Mouse (Mus musculus) neural tube, embryonic 15.5 days (tissue): ENCODE measurements around the gene Vamp8. TPM values are rescaled to one million over a fixed set of nuclear protein-coding genes. Genes with fewer than 3 reads are reported as not detected.
A peak's percentile ranks its signal among the peaks of the same experiment; 100 is the strongest.

Source experiments
- ATAC-seq: fragments of 200-750 bp; cut with Nextera tagmentation; 2 replicates; pipeline ENCODE4 v1.8.0; 2017; ENCODE audit warnings: mild to moderate bottlenecking, moderate TSS enrichment, moderate library complexity; ENCODE audit not compliant: low FRiP score
- H3K27ac ChIP-seq: fragments of 300-500 bp; sonication (generic); replicated peaks from 2 replicates; pipeline ENCODE4 v1.5.1; 2015; ENCODE audit warnings: mild to moderate bottlenecking, inconsistent platforms
- H3K27me3 ChIP-seq: fragments of 300-500 bp; sonication (generic); replicated peaks from 2 replicates; pipeline ENCODE4 v1.6.1; 2015; ENCODE audit warnings: inconsistent platforms
- H3K36me3 ChIP-seq: fragments of 300-500 bp; sonication (generic); 2 replicates; pipeline ENCODE4 v1.6.1; 2015; ENCODE audit warnings: inconsistent platforms
- H3K4me1 ChIP-seq: fragments of 300-500 bp; sonication (generic); 2 replicates; pipeline ENCODE4 v1.6.1; 2015; ENCODE audit warnings: inconsistent platforms
- H3K4me2 ChIP-seq: fragments of 300-500 bp; sonication (generic); 2 replicates; pipeline ENCODE4 v1.6.1; 2015; ENCODE audit warnings: inconsistent platforms, mild to moderate bottlenecking, moderate library complexity
- H3K4me3 ChIP-seq: fragments of 300-500 bp; sonication (generic); replicated peaks from 2 replicates; pipeline ENCODE4 v1.5.1; 2015; ENCODE audit warnings: mild to moderate bottlenecking, inconsistent platforms
- H3K9ac ChIP-seq: fragments of 300-500 bp; sonication (generic); replicated peaks from 2 replicates; pipeline ENCODE4 v1.6.1; 2015; ENCODE audit warnings: mild to moderate bottlenecking, inconsistent platforms
- H3K9me3 ChIP-seq: fragments of 300-500 bp; sonication (generic); replicated peaks from 2 replicates; pipeline ENCODE4 v1.6.1; 2016; ENCODE audit warnings: inconsistent platforms
- WGBS: fragments of 180-500 bp; shearing (Covaris S2); methylation state at CpG from one replicate; pipeline ENCODE4 v1.1.7; 2015; ENCODE audit warnings: mixed read lengths; 5-methylcytosine and 5-hydroxymethylcytosine counted together
- polyA plus RNA-seq: library from polyadenylated mRNA; unstranded; fragments of >200 nt; fragmentation: Nextera tagmentation; extraction: Ambion mirVana; gene quantifications from 2 replicates; pipeline ENCODE4 v1.2.1, GENCODE M21; 2015

Vamp8 gene
- 19.1 and 52.7 TPM in 2 replicates for polyA plus RNA-seq

DNA sequence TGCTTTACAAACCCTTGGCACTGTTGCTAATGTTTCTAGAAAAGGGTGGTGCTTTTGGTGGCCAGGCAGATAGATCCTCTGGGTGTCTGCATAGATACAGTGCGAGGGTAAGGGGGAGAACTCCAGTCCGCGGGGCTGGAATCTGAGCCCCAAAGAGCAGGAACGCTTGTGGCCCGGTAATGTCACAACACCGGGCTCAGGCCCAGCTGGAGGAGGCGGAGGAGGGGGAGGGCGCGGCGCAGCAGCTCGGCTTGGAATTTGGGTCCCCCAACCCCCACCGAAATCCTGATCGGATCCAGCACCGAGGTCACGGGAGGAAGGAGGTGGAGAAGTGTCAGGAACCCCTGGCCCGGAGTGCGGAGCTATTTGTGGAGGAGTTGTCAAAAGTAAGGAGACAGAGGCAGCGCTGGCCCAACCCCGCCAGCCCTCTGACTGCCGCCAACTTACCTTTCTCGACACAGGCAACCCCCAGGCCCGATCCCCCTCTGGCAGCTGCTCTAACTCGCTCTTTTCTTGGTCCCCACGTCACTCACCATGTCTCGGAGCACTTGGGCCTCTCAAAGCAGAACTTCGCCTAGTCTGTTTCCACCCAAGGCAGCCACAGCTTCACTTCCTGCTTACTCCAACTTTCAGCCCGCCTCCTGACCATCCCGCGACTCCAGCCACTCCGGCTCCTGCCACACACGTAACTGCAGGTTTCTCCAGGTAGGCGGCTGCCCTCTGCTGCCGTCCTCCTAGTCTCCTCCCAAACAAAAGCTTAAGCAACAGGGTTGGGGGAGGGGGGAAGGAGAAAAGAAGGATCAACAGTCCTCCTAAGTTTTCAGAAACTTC, at the start of gene Vamp8:
Gene Vamp8 (minus strand): TSS at position 763 of the 831 bp plus-strand sequence.
- Histone ChIP-seq H3K4me3 (peak within 1 kb of the TSS; percentile 34), H3K27ac (peak within 1 kb of the TSS; percentile 71), H3K4me2 (peak within 1 kb of the TSS; percentile 55), H3K27me3 (peaks cover 21% of the 10 kb centered on the region), H3K36me3 (no peaks in the 10 kb centered on the region), H3K4me1 (peaks cover 12% of the 10 kb centered on the region), H3K9me3 (no peaks in the 10 kb centered on the region), H3K9ac (peak within 1 kb of the TSS; percentile 34)
- ATAC-seq, result no peak
- 4% methylated on average over 33 of the region's 33 CpGs for WGBS

DNA sequence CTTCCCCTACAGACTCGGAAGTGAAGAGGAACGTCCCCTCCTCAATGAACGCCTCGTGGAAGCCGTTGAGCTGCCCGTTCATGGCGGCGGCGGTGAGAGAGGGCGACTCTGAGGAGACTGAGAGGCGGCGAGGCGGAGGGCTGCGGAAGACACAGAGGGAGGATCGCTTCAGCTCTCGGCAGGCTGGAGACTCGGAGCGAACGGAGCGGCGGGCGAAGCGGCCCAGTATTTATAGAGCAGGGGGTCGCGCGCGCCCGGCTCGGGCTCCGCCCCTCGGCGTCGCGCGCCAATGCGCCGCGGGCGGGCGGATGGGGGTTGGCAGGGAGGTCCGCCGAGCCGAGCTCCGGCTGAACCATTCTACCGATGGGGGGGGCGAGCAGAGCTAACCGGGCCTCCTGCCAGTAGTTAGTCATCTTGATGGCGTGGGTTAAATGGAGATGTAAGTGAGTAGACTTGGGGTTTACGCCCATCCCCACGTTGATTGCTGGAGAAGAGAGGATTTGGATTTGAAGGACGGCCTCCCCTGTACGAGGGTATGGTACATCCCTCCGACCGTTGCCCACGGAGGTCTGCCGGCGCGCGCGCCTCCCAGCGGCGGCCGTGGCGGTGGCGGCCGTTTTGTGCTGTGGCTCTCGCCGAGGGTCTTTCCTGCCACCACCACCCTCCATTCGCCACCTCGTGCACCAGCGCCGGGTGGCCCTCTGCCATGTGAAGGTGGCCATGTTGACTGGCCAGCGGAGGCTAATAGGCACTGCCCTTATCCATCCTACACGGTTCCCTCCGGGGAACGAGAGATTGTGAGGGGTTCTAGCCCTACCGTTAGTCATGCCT, 49.1 kb upstream of the Vamp8 start, which contains the start of gene Mat2a:
Gene Mat2a (minus strand): TSS at position 204 of the 831 bp plus-strand sequence.
- Histone ChIP-seq H3K4me3 (peak within 1 kb of the TSS; percentile 98), H3K9ac (peak within 1 kb of the TSS; percentile 100), H3K4me1 (peaks cover 41% of the 10 kb centered on the region), H3K9me3 (no peaks in the 10 kb centered on the region), H3K4me2 (peak within 1 kb of the TSS; percentile 79), H3K27ac (peak within 1 kb of the TSS; percentile 100), H3K27me3 (no peaks in the 10 kb centered on the region), H3K36me3 (peaks cover 25% of the 10 kb centered on the region)
- peak; percentile 90 for ATAC-seq
- under 1% methylated on average over 77 of the region's 77 CpGs for WGBS

DNA sequence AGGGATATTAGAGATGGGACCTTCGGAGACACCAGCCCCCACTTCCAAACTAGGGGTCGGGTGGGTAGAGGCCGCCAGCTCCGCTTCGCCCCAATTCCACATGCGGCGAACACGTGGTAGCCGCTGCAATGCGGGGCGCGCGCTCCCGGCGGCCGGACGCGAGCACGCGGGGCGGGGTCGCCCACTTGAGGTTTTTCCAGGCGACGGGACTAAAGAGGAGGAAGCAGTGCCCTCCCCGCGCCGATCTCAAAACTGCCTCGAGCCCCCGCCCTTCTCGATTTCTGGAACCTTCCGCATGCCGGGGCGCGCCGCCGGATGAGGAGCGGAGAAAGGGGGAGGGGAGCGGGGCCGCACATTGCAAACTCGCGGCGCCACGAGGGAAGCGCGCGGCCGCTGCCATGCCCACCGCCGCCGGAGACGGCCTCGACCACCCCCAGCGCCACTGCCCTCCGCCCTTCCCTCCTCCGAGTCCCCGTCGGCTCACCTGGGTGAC, 48.4 kb upstream of the Vamp8 start:
- peak; percentile 62 for ATAC-seq
- 0% methylated on average over 50 of the region's 57 CpGs for WGBS
- Histone ChIP-seq H3K27me3 (no peaks in the 10 kb centered on the region), H3K4me1 (peaks cover 41% of the 10 kb centered on the region), H3K27ac (peak overlapping the region; percentile 100), H3K9ac (peak overlapping the region; percentile 100), H3K4me3 (peak overlapping the region; percentile 98), H3K4me2 (peak overlapping the region; percentile 79), H3K36me3 (peaks cover 25% of the 10 kb centered on the region), H3K9me3 (no peaks in the 10 kb centered on the region)

DNA sequence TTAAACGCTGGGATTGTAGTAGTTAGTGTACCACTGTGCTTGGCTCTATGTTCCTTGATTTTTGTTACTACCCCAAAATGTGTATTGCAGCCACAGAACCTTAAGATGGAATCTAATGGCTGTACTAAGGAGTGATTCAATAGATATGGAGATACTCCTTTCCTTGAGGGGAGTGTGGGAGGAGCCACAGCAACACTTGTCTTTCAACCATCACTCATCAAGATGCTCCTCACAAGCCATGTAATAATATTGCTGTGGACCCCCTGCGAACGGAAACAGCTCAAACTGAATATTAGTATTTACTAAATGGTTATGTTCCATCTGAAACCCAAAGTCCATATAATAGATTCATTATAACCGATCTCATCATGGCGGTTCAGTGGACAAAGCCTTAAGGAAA, 47.7 kb upstream of the Vamp8 start:
- Histone ChIP-seq H3K27me3 (no peaks in the 10 kb centered on the region), H3K4me3 (peak overlapping the region; percentile 98), H3K27ac (peak overlapping the region; percentile 100; the same call in 1 of the 2 replicates), H3K9me3 (no peaks in the 10 kb centered on the region), H3K9ac (peak overlapping the region; percentile 100), H3K36me3 (peaks cover 31% of the 10 kb centered on the region), H3K4me2 (peak overlapping the region; percentile 79), H3K4me1 (peaks cover 41% of the 10 kb centered on the region)
- WGBS, result under 1% methylated on average over 5 of the region's 5 CpGs
- ATAC-seq, result no peak

DNA sequence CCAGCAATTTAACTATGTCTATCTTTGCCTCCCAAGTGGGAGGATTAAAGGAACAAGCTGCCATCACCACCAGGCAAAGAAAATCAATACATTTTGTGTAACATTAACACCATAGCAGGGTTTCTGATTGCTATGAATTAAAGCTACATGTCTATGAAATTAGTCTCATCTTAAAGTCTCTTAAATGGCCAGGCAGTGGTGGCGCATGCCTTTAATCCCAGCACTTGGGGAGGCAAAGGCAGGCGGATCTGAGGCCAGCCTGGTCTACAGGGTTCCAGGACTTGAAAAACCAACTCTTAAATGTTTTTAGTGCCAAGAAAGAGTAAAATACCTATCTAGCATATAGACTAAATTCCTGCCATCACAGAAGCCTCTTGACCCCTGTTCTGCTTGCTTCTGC, 41.6 kb upstream of the Vamp8 start:
- no peak overlapping the region for H3K4me3 ChIP-seq
- H3K27ac ChIP-seq, result no peak overlapping the region
- no peak for ATAC-seq
- peaks cover 34% of the 10 kb centered on the region for H3K4me1 ChIP-seq
- H3K36me3 ChIP-seq, result peaks cover 65% of the 10 kb centered on the region
- H3K9me3 ChIP-seq, result no peaks in the 10 kb centered on the region
- H3K27me3 ChIP-seq, result no peaks in the 10 kb centered on the region
- no peak overlapping the region for H3K9ac ChIP-seq
- H3K4me2 ChIP-seq, result no peak overlapping the region
- 88% methylated on average over 2 of the region's 2 CpGs for WGBS

DNA sequence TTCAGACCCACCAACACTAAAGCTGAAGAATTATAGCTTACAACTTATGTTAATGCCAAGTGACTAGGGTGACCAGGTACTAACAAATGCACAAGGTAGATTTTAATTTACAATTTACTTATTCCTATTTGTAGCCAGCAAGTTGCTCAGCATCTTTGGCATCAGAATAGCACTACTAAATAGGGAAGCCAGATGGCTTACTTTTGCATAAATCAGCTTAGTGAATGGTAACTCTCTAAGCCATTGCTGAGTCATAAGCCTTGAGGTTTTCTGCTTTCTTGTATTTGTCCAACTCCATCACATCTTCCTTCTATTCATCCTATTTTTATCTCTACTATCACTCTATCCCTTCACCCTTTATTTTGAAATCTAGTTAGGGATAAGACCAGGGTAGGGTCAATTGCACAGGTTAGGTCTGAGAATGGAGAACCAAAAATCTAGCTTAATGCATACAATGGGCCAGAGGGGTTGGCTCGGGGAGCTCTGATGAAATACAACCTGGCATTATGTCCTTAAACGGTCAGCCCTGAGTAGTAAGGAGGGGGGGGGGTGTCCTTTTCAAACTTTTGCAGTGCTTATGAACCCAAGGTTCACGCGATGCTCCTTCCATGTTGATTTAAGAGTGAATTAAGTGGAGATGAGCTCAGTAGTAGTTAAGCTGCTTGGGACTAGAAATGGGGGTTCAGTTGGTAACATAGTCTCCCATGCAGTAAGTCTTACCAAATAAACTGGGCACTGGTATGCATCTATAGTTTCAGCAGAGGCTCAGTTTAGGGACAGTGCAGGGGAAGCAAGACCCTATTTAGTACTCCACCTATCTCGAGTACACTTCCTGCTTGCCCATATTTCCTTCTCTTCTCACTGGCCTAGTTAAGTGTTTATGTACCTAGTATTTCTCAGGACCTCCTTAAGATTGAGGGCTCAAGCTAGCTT, 40.8 kb upstream of the Vamp8 start:
- H3K9me3 ChIP-seq, result no peaks in the 10 kb centered on the region
- H3K27me3 ChIP-seq, result no peaks in the 10 kb centered on the region
- 18% methylated on average over 5 of the region's 5 CpGs for WGBS
- H3K36me3 ChIP-seq, result peaks cover 59% of the 10 kb centered on the region
- H3K4me3 ChIP-seq, result no peak overlapping the region
- no peak overlapping the region for H3K27ac ChIP-seq
- no peak overlapping the region for H3K9ac ChIP-seq
- ATAC-seq, result 0 out of 2 replicates have a peak, but pooled peaks have one; percentile 32
- no peak overlapping the region for H3K4me2 ChIP-seq
- peaks cover 25% of the 10 kb centered on the region for H3K4me1 ChIP-seq

DNA sequence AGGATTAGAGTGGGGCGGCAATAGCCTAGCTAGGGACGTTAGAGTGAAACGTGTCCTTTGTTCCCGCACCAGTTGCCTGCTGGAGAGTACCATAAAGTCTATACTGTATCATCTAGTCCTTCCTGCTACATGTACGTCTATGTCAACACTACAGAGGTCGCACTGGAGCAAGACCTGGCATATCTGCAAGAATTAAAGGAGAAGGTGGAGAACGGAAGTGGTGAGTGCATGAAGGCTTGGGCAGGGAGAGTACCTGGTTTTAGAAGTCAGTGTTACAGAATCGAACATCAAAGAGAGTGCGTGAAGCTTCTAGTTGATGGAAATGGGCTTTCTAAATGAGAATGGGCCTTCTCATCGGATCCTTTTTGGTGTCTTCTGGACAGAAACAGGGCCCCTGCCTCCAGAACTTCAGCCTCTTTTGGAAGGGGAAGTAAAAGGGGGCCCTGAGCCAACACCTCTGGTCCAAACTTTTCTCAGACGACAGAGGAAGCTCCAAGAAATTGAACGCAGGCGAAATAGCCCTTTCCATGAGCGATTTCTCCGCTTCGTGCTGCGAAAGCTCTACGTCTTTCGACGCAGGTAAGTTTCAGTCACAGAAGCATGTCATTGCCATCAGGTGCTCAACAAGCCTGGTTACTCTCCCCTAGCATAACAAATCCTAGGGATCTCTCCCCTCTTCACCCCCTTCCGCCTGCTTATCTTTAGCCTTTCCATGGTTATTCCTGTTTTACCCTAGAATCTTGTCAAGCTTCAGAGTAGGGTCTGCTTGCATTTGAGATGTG, 38.7 kb upstream of the Vamp8 start:
- no peaks in the 10 kb centered on the region for H3K27me3 ChIP-seq
- H3K4me2 ChIP-seq, result no peak overlapping the region
- H3K4me3 ChIP-seq, result no peak overlapping the region
- peaks cover 12% of the 10 kb centered on the region for H3K4me1 ChIP-seq
- H3K9me3 ChIP-seq, result no peaks in the 10 kb centered on the region
- no peak overlapping the region for H3K9ac ChIP-seq
- H3K27ac ChIP-seq, result no peak overlapping the region
- peaks cover 66% of the 10 kb centered on the region for H3K36me3 ChIP-seq
- 87% methylated on average over 21 of the region's 21 CpGs for WGBS
- ATAC-seq, result no peak

DNA sequence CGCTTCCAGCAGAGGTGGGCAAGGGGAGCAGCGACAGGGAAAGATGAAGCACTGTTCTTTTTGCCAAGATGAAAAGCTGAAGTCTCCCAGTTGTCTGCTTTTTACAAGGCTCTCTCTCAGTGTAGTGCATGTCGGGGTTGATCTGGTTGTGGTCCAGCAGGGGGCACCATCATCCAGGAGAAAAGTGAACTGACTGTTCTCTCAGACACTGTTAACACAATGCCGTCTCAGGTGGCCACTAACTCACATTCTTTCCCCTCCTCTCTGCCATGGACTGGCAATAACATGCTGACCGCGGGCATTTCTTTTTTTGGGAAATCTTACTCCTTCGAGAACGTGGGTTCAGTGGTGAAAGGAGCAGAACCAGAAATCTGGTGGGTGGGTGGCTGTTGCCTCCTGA, 37.5 kb upstream of the Vamp8 start:
- peak; percentile 84 for ATAC-seq
- no peaks in the 10 kb centered on the region for H3K27me3 ChIP-seq
- 28% methylated on average over 8 of the region's 8 CpGs for WGBS
- H3K9me3 ChIP-seq, result no peaks in the 10 kb centered on the region
- no peak overlapping the region for H3K4me2 ChIP-seq
- peaks cover 12% of the 10 kb centered on the region for H3K4me1 ChIP-seq
- peak overlapping the region; percentile 1; the same call in 1 of the 2 replicates for H3K9ac ChIP-seq
- H3K4me3 ChIP-seq, result no peak overlapping the region
- peaks cover 71% of the 10 kb centered on the region for H3K36me3 ChIP-seq
- no peak overlapping the region for H3K27ac ChIP-seq

DNA sequence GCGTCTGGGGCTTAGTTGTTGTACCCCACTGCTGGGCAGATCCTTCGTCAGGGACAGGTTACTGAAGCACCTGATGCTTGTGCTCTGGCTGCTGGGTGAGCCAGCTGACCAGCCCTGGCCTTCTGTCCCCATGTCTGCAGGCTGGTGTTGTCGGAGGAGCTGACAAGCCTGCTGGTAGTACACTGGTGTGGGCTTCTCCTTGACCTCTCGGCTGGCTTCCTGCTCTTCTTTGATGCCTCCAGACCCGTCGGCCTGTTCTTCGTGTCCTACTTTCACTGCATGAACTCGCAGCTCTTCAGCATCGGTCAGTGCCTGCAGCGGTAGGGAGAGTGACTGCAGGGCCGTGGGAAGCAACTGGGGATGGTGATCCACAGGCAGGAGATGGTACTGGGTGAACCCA, 35.1 kb upstream of the Vamp8 start:
- Histone ChIP-seq H3K27me3 (no peaks in the 10 kb centered on the region), H3K9me3 (no peaks in the 10 kb centered on the region), H3K4me2 (no peak overlapping the region), H3K4me3 (no peak overlapping the region), H3K27ac (no peak overlapping the region), H3K4me1 (peaks cover 5% of the 10 kb centered on the region; the same call in 1 of the 2 replicates), H3K9ac (no peak overlapping the region), H3K36me3 (peaks cover 68% of the 10 kb centered on the region)
- 95% methylated on average over 11 of the region's 11 CpGs for WGBS
- no peak for ATAC-seq

DNA sequence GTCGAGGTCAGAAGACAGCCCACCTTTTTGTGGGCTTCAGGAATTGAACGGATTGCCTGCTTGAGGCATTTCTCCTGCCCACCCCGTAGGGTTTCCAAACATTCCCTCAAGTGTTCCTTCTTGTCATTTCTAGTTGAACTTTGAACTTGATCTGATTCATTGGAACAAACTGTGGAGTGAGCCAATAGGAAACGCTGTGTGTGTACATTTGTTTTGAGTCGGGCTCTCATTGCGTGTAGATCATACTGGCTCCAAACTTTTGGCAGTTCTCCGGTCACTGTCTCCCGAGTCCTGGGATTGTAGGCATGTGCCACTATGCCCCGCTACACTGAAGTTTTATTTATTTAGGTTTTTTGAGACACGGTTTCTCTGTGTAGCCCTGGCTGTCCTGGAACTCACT, 30.4 kb upstream of the Vamp8 start:
- no peaks in the 10 kb centered on the region for H3K9me3 ChIP-seq

More for the DNA sequence above, 30.4 kb upstream of the Vamp8 start:
- Histone ChIP-seq H3K27ac (no peak overlapping the region), H3K4me1 (peaks cover 5% of the 10 kb centered on the region), H3K4me3 (no peak overlapping the region), H3K36me3 (peaks cover 73% of the 10 kb centered on the region), H3K9ac (no peak overlapping the region), H3K4me2 (no peak overlapping the region), H3K27me3 (no peaks in the 10 kb centered on the region)
- no peak for ATAC-seq
- WGBS, result 94% methylated on average over 10 of the region's 10 CpGs
